Mouse (Mus musculus) ovary, postnatal 14 days (tissue): Measurements from ENCODE around the gene Cep85l.

Experiments used
- DNase-seq: peaks from one replicate; pipeline ENCODE4 v3.0.0; 2022; ENCODE audit warnings: low spot score

The Cep85l gene

GRCm38 (mm10) chr10:53379709-53380106 lies at the start of gene Cep85l:
Gene Cep85l (minus strand): TSS chr10:53379947.
- peak; percentile 83 for DNase-seq

- no peak for DNase-seq
Observed at GRCm38 (mm10) chr10:53428695-53429447, 49.1 kb upstream of the Cep85l start.

DNA sequence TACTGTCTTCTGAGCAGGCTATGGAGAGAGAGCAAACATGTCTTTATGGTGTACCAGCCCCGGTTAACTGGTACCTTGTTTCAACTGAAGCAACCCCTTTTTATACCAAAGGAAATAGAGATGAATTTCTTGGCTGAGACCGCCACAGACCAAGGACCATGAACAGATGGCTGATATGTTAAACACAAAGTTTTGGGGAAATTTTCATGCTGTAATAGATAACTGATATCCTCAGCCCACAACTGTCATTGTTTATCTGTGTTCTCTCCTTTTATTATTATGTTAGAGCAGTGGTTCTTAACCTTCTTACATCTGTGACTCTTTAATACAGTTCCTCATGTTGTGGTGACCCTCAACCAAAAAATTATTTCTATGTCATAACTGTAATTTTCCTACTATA lies 46.8 kb upstream of the Cep85l start:
- no peak for DNase-seq

- no peak for DNase-seq
Observed at GRCm38 (mm10) chr10:53423091-53423490, 43.3 kb upstream of the Cep85l start.

GRCm38 (mm10) chr10:53422206-53422605 lies 42.5 kb upstream of the Cep85l start:
- DNase-seq = no peak

DNA sequence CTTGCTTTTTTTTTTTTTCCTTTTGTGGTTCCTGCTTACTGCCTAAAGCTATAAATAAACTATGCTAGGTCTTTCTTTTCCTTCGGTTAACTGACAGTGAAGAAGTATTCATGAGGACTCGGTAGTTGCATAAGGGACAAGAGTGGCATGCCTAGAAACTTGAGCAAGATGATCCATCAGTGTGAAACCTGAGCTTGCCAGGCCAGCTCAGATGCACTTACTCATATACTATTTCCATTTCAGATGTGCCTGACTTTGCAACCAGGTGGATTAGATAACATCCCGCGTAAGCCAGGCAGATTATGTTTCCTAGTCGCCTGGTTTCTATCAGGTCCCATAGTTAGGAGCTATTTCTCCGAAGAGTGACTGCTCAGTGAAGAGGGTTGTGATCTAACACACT lies 41.9 kb upstream of the Cep85l start:
- DNase-seq = no peak

DNA sequence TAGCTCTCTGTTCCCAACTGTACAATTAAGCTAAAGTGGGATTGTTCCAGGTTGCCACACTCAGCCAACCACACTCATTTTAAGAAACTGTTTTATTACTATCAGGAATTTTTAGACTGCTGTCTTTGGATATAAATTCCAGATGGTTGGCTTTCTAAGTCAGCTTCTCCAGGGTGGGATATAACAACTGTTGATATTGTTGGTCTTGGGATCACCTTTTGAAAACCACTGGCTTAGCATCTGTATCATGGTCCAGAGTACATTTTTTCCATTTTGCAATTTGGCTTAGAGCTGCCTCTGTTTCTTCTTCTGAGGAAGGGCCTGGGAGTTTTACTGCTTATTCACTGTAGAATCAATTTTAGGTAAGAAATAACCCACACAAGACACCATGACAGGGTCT lies 40.3 kb upstream of the Cep85l start:
- DNase-seq = no peak

DNA sequence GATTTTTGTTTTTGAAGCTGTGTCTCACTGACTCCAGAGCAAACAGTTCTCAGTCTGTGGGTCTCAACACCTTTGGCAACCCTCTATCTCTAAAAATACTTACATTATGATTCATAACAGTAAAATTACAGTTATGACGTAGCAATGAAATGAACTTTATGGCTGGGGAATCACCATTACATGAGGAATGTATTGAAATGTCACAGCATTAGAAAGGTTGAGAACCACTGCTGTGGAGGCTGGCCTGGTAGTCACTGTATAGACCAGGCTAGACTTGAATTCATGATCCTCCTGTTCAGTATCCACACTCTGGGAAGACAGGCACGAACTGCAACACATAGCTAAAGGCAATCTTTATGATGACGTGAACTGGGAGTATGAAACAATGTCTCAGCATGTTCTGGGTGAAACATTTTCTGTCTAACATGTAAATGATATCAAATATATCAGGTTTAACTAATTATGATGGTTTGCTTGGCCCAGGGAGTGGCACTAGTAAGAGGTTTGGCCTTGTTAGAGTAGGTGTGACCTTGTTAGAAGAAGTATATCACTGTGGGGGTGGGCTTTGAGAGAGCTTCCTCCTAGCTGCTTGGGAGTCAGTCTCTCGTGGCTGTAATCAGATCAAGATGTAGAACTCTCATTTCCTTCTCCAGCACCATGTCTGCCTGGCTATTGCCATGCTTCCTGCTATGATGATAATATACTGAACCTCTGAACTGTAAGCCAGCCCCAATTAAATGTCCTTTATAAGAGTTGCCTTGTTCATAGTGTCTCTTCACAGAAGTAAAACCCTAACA lies 39.6 kb upstream of the Cep85l start:
- DNase-seq = no peak

DNA sequence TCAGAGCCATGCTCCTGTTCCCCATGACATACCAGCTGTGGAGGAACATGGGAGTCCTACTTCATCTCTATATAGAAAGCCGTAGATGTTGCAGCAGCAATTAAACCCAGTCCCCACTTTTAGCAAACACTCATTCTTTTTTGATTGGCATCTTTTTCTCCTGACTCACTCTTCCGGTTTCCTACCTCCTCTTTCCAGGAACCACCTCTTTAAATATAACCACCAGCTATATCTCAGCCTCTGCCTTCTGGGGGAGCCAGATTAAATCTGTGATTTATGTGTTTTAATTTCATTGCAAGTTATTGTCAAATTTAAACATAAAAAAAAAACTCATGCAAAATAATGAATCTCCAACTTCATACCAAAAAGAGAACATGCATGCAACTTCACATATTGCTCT lies 37.3 kb upstream of the Cep85l start:
- no peak for DNase-seq

DNA sequence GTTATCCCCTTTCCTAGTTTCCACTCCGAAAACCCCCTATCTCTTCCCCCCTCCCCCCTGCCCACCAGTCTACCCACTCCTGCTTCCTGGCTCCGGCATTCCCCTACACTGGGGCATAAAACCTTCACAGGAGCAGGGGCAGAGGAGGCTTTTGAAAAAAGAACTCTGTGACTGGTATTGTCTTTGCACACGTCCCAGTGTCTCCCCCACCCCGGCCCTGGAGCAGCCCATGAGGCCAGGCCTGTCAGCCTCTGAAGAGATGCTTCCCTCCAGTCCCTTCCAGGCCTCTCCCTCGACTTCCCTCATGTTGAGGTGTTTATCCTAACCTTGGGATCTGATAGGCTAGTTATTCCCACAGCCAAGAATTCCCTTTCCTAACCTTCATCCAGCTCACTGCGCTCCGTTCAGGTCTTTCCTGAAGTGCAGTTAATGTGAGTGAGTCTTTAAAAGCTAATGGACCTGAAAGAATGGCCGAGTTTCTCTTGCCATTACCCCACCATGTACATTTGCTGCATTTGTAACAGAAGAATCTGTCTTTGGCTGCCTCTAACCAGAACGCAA lies 36.5 kb upstream of the Cep85l start:
- DNase-seq = no peak

DNA sequence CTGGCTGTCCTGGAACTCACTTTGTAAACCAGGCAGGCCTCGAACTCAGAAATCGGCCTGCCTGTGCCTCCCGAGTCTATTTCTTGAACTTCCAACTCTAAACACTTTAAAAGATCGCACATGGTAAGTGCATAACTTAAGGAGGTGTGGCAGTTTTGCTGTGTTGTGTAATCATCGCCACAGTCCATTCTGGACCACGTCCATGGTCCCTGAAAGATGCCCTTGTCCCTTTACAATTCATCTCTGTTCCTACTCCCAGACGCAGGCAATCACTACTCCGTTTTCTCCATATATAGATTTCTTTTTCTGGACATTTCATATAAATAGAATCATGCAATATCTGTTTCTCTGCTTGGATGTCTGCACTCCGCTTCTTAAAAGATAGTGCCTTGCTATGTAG lies 35.5 kb upstream of the Cep85l start:
- DNase-seq = no peak

DNA sequence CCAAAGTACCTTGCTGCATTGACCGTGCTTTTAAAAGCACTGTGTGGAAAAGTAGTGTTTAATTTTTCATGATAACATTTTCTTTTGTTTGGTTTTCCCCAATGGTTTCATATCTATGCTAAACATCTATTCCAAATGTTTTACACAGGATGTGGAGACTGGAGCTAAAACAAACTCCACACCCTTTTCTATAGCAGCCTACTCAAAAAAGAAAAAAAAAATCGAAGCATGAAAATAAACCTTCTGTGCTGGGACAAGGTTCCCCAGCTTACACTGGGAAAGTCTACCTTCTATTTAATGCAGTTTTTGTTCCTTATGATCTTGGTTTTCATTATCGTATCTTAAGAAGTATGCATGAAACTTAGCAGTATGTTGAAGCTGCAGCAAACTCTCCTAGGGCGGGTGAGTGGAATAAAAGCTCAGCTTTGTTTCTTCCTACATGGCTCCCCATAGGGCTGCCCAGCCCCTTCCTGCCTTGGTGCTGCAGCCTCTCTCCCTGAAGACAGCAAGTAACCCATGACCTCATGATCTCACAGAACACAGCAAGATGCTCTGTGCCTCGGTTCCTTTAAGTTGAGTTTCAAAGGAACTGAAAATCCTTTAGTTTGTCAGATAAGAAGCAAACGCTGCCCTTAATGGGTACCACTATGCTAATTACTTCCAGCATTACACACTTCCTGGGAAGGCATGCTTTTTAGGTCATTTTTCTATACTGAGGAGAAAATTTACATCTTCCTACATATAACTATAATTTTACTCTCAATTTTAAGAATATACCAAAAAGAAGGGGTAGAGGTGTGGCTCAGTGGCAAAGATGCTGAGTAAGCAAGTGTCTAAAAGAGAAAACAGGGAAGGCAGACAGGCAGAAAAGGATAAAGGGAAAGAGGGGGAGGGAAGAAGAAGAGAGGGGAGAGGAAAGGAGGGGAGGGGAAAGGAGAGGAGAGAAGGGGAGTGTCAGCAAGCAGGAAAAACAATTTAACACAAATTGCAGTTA lies 34.6 kb upstream of the Cep85l start:
- no peak for DNase-seq

DNA sequence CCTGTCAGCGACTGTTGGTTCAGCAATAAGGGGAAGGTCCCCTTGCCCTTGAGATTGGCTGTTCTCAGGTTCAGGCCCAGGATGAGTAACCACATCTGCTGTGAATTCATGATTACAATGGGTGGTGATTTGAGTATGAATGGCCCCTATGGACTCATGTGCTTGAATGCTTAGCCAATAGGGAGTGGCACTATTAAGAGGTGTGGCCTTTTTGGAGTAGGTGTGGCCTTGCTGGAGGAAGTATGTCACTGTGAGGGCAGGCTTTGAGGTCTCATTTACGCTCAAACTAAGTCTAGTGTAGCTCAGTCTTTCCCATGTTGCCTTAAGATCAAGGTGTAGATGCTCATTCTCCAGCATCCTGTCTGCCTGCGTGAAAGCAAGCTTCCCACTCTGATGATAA lies 33.2 kb upstream of the Cep85l start:
- DNase-seq = no peak

GRCm38 (mm10) chr10:53412165-53412564 lies 32.4 kb upstream of the Cep85l start:
- no peak for DNase-seq

- no peak for DNase-seq
Observed at GRCm38 (mm10) chr10:53410831-53411230, 31.1 kb upstream of the Cep85l start.

GRCm38 (mm10) chr10:53407422-53407821 lies 27.7 kb upstream of the Cep85l start:
- no peak for DNase-seq

DNA sequence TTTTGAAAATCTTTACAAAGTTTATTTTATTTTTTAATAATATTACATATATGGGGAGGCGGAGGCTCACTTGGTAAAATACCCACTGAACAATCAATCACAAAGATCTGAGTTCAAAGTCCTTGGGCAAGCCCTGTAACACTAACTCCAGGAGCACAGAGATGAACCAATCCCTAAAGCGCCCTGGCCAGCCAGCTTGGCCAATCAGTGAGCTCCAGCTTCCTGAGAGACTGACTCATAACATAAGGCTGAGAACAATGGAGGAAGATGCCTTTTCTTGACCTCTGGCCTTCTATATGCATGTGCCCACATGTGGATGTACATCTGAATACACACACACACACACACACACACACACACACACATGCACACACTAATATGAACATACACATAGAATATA lies 27.1 kb upstream of the Cep85l start:
- no peak for DNase-seq

GRCm38 (mm10) chr10:53402293-53402692 lies 22.5 kb upstream of the Cep85l start:
- no peak for DNase-seq

GRCm38 (mm10) chr10:53399053-53399452 lies 19.3 kb upstream of the Cep85l start:
- no peak for DNase-seq

- DNase-seq = peak; percentile 29
Observed at GRCm38 (mm10) chr10:53398540-53398902, 18.8 kb upstream of the Cep85l start.

- no peak for DNase-seq
Observed at GRCm38 (mm10) chr10:53397846-53398539, 18.2 kb upstream of the Cep85l start.
